Mouse (Mus musculus): Measurements from ENCODE around the gene Cdh23. TPM values are rescaled to one million over a fixed set of nuclear protein-coding genes. Genes with fewer than 3 reads are reported as not detected.

Gene Cdh23
- polyA plus RNA-seq, 1 experiment from 2014 or later = 0.72 TPM

DNA sequence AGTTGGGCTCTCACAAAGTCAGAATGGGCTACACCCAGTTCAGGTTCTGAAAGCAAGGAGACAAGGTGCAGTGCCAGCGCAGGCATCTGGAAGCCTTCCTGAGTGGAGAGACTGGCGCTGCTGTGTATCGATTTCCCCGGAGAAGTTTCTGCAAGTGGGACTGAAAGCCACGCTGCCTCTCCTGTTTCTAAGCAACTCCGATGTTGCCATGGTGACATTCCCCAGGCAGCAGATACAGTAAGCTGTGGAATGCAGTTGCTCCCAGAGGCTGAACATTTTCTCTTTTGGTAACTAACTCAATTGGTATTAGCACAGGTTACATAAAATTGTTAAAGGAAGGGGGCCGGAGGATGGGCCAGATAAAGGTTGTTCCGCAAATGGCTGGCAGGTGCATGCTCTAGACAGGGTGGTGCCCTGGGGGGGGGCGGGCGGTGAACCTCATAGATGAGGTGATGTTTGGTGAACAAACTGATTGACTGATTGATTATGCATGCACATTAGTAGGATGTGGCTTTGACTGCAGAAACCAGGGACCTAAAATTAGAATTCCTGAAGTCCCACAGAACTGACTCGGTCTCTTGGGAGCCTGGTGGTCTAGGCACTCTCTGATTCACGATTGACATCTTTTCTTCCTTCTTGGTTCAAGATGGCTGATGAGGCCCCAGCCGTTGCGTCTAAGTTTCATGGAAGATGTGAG is 410.5 kb downstream of the Cdh23 start:
- no peak; the same call in 1 of the 2 replicates for ATAC-seq (ENCODE audit: insufficient number of reproducible peaks, insufficient read depth, low FRiP score, low TSS enrichment, low read depth)
- H3K4me2 ChIP-seq = peak overlapping the region; percentile 44
- no peak overlapping the region for H3K4me3 ChIP-seq
- peak overlapping the region; percentile 78 for H3K27ac ChIP-seq
- 38% methylated on average over 14 of the region's 14 CpGs for WGBS
- peak overlapping the region; percentile 40; the same call in 1 of the 2 replicates for H3K9ac ChIP-seq
- H3K36me3 ChIP-seq = no peaks in the 10 kb centered on the region
- H3K9me3 ChIP-seq = no peaks in the 10 kb centered on the region
- peaks cover 79% of the 10 kb centered on the region for H3K4me1 ChIP-seq
- no peaks in the 10 kb centered on the region for H3K27me3 ChIP-seq

DNA sequence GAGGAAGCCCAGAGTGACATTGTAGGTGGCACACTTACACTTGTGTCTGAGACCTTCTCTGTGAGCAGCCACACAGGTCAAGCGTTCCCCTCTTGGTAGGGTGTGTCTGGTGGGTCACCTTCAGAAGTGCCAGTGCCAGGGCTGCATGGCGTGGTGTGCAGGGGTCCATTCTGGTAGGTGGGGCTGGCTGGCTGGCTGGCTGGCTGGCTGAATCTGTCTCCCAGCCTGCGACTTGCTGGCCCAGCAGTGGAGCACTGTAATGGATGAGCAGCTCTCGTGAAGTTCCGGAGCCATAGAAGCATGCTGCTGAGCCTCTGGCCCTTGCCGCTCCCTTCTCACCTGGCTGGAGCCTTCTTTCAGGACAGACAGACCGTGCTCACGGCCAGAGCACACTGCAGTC is 411.1 kb downstream of the Cdh23 start:
- Histone ChIP-seq H3K4me1 (peaks cover 80% of the 10 kb centered on the region), H3K9me3 (no peaks in the 10 kb centered on the region), H3K4me3 (no peak overlapping the region), H3K4me2 (peak overlapping the region; percentile 44), H3K36me3 (no peaks in the 10 kb centered on the region), H3K27ac (peak overlapping the region; percentile 78), H3K27me3 (no peaks in the 10 kb centered on the region), H3K9ac (peak overlapping the region; percentile 40; the same call in 1 of the 2 replicates)
- no peak for ATAC-seq (ENCODE audit: insufficient number of reproducible peaks, insufficient read depth, low FRiP score, low TSS enrichment, low read depth)
- 65% methylated on average over 8 of the region's 8 CpGs for WGBS

DNA sequence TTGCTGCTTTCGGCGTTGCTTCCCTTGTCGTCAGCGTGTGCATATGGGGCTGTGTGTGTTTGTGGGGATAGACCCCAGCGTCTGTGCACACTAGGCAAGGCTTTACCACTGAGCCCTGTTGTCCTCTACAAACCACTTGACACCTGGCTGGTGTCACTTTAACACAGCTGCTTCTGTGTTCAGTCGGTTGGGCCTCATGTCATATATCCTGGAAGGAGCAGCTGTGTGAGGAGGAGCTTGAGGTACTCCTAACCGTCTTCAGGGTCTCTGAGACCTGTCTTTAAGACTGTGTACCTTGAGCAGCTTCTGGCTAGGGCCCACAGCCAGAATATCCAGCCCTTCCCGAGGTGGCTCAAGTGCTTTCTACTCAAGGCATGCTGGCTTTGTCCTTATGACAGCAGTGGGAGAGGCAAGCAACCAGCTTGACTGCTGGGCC is 411.6 kb downstream of the Cdh23 start:
- H3K36me3 ChIP-seq = no peaks in the 10 kb centered on the region
- peak overlapping the region; percentile 78; the same call in 1 of the 2 replicates for H3K27ac ChIP-seq
- peaks cover 80% of the 10 kb centered on the region for H3K4me1 ChIP-seq
- H3K9ac ChIP-seq = peak overlapping the region; percentile 40; the same call in 1 of the 2 replicates
- ATAC-seq (ENCODE audit: insufficient number of reproducible peaks, insufficient read depth, low FRiP score, low TSS enrichment, low read depth) = no peak
- H3K9me3 ChIP-seq = no peaks in the 10 kb centered on the region
- no peaks in the 10 kb centered on the region for H3K27me3 ChIP-seq
- WGBS = 59% methylated on average over 8 of the region's 8 CpGs
- no peak overlapping the region for H3K4me3 ChIP-seq
- no peak overlapping the region; the same call in 1 of the 2 replicates for H3K4me2 ChIP-seq

DNA sequence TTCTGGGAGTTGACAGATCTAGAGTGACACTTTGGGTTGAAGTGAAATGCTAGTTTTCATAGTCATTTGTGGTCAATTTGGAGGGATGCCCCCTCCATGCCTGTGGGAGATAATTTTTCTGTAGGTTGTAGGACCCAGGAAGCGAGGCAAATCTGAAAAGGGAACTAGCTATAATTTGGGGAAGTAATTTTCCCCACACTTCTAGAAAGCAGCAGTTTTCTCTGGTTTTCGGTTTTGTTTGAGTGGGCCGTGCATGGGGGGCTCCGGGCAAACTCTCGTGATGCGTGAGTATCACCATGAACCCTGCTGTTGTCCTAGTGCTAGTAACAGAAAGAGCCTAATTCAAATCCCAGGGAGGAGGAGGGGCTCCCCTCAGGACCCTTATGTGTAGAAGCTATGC is 412.0 kb downstream of the Cdh23 start:
- H3K9ac ChIP-seq = peak overlapping the region; percentile 40; the same call in 1 of the 2 replicates
- no peak overlapping the region for H3K4me2 ChIP-seq
- no peak overlapping the region for H3K4me3 ChIP-seq
- ATAC-seq (ENCODE audit: insufficient number of reproducible peaks, insufficient read depth, low FRiP score, low TSS enrichment, low read depth) = no peak
- H3K36me3 ChIP-seq = no peaks in the 10 kb centered on the region
- H3K9me3 ChIP-seq = no peaks in the 10 kb centered on the region
- H3K27me3 ChIP-seq = no peaks in the 10 kb centered on the region
- H3K4me1 ChIP-seq = peaks cover 82% of the 10 kb centered on the region
- peak overlapping the region; percentile 78; the same call in 1 of the 2 replicates for H3K27ac ChIP-seq
- 72% methylated on average over 6 of the region's 6 CpGs for WGBS

DNA sequence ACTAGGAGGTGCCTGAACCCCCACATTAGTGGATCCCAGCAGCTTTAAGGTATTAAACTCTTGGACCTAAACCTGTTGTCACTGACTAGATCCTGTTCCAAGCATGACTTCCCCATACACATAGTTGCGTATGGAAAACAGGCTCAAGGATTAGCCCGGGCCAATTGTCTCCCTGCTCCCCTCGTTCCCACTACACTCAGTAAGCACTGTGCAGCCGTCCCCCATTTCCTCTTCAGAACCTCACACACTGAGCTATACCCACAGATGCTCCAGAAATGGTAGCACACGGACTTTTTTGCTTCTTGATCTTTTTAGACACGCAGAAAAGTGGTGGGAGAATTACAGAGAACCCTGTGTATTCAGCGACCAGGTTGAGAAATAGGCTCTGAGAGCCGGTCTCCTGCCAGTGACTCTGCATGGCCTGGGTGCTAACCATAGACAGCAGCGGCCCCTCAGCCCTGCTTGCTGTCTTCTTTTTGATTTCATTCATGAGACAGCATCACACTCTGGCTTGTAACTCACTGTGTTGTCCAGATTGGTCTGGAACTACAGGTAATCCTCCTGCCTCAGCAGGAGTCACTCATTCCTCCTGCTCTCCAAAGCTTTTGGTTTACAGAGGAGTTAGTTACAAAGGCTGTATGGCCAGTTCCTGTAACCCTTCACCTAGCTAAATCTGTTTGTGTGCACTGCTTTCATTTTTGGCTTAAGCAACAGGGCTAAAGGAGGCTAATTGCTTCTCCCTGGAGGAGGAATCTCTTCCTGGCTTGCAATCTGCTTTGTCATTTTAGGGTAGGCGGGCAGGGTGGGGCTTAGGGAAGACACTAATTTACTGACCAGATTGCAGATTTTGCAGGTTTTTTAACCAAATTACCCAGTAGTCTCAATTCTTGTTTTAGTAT is 413.9 kb downstream of the Cdh23 start:
- no peak for ATAC-seq (ENCODE audit: insufficient number of reproducible peaks, insufficient read depth, low FRiP score, low TSS enrichment, low read depth)
- 73% methylated on average over 10 of the region's 10 CpGs for WGBS
- Histone ChIP-seq H3K27me3 (no peaks in the 10 kb centered on the region), H3K36me3 (no peaks in the 10 kb centered on the region), H3K27ac (0 out of 2 replicates have a peak overlapping the region, but pooled peaks have one; percentile 11), H3K4me2 (no peak overlapping the region), H3K4me1 (peaks cover 86% of the 10 kb centered on the region), H3K9ac (no peak overlapping the region), H3K9me3 (no peaks in the 10 kb centered on the region), H3K4me3 (no peak overlapping the region)

DNA sequence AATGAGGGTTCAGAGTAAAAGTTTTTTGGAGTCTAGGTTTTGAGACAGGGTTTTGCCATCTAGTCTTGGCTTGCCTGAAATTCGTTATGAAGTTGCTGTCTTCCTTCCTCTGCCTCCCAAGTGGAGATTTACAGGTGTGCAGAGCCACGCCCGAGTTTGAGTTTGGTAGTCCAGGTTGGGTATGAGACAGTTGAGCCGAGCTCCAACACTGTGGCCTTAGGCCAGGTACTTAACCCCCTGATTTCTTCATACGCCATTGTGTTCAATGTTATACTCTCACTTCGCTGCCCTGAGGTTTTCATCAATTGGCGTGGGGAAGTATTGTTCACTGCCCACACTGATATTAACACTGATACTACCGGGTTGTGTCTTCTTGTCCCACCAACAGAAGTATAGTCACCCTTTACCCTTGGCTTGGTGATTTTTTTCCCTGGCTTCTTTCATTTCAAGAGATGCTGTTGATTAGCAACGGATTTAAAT is 414.7 kb downstream of the Cdh23 start:
- Histone ChIP-seq H3K9me3 (no peaks in the 10 kb centered on the region), H3K27ac (no peak overlapping the region), H3K27me3 (no peaks in the 10 kb centered on the region), H3K4me1 (peaks cover 84% of the 10 kb centered on the region), H3K36me3 (no peaks in the 10 kb centered on the region), H3K9ac (no peak overlapping the region), H3K4me3 (no peak overlapping the region), H3K4me2 (no peak overlapping the region)
- ATAC-seq (ENCODE audit: insufficient number of reproducible peaks, insufficient read depth, low FRiP score, low TSS enrichment, low read depth) = no peak
- WGBS = 84% methylated on average over 9 of the region's 9 CpGs

DNA sequence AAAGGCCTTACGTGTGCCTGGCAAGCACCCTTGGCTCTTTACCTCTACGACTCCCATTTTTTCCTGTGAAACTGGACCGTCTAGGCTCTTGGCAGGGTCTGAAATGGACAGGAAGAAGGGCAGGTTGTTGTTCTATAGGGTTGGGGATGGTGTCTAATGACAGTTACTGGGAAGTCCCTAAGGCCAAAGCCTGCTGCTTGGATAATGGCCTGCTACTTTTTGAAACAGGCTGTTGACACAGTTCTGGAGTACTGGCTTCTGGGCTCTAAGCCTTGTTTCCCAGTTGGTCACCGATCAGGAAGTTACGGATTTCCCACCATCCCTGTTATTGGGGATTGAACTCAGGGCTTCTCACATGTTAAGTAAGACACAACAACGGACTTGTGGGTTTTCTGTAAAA is 415.9 kb downstream of the Cdh23 start:
- Histone ChIP-seq H3K4me3 (no peak overlapping the region), H3K9me3 (no peaks in the 10 kb centered on the region), H3K4me1 (peaks cover 71% of the 10 kb centered on the region), H3K4me2 (no peak overlapping the region), H3K27me3 (no peaks in the 10 kb centered on the region), H3K9ac (no peak overlapping the region), H3K36me3 (no peaks in the 10 kb centered on the region), H3K27ac (peak overlapping the region; percentile 64; the same call in 1 of the 2 replicates)
- no peak for ATAC-seq (ENCODE audit: insufficient number of reproducible peaks, insufficient read depth, low FRiP score, low TSS enrichment, low read depth)
- 89% methylated on average over 6 of the region's 6 CpGs for WGBS

DNA sequence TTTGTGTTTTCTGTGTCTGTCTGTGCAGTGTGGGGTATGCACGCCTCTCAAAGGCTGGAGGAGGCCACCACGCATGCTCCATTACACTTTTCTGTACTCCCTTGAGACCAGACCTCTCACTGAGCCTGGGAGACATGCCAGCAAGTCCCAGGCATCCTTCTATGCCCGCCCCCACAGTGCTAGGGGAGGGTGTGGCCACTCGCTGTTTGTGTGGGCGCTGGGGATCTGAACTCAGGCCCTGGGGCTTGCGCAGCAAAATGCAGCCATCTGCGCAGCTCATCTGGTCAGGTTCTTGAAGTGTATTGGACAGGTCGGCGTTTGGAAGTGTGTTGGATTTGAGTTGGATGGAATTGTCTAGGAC is 416.4 kb downstream of the Cdh23 start:
- H3K36me3 ChIP-seq = no peaks in the 10 kb centered on the region
- no peaks in the 10 kb centered on the region for H3K9me3 ChIP-seq
- H3K4me2 ChIP-seq = peak overlapping the region; percentile 69; the same call in 1 of the 2 replicates
- H3K9ac ChIP-seq = no peak overlapping the region
- no peak for ATAC-seq (ENCODE audit: insufficient number of reproducible peaks, insufficient read depth, low FRiP score, low TSS enrichment, low read depth)
- no peak overlapping the region for H3K4me3 ChIP-seq
- H3K27ac ChIP-seq = peak overlapping the region; percentile 64
- H3K27me3 ChIP-seq = no peaks in the 10 kb centered on the region
- WGBS = 85% methylated on average over 9 of the region's 9 CpGs
- peaks cover 67% of the 10 kb centered on the region for H3K4me1 ChIP-seq

DNA sequence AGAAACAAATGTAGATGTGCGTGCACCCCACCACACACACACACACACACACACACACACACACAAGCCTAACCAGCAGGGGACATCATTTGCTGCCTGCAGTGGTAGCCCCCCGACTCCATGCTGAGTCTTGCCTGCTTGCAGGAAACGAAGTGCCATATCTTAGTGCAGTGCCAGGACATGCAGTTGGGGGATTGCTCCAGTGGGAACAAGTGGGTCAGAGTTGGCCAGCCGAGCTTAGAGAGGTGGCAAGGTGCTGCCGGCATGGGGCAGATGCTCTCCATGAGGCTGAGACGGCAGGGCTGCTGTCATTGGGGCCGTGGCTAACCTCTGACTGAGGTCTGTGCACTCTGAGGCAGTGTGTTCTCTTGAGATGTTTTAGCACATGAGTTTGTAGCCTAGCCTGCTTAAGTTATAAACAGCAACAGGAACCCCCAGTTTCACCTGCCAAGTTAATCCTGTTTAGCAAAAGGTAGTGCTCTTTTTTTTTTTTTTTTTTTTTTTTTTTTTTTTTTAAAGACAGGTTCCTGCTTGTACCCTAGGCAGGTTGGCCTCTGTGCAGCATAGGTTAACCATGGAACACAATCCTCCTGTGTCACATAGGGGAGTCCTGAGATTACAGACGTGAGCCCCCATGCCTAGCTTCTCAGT is 416.9 kb downstream of the Cdh23 start:
- Histone ChIP-seq H3K9me3 (no peaks in the 10 kb centered on the region), H3K4me3 (peak overlapping the region; percentile 72; the same call in 1 of the 2 replicates), H3K36me3 (no peaks in the 10 kb centered on the region), H3K27me3 (no peaks in the 10 kb centered on the region), H3K27ac (peak overlapping the region; percentile 64), H3K9ac (no peak overlapping the region; the same call in 1 of the 2 replicates), H3K4me1 (peaks cover 62% of the 10 kb centered on the region), H3K4me2 (peak overlapping the region; percentile 69)
- 62% methylated on average over 8 of the region's 8 CpGs for WGBS
- ATAC-seq (ENCODE audit: insufficient number of reproducible peaks, insufficient read depth, low FRiP score, low TSS enrichment, low read depth) = no peak

DNA sequence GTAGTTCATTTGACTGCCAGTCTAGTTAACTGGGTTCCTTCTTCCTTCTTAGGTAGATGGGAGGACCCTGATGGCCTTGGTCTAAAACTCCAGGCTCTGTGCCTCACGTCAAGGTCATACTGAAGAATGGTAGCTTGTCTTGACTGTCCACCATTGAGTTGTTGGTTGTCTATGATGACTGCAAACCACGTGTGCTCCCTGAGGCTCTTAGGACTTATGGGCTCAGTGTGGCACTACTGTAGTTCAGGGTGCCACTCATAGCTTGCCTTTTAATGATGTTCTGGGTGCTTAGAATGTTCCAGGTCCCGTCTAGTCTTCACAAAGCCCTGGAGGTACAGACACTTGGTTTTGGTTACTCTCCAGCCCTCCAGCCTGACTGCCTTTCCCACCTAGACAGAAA is 417.5 kb downstream of the Cdh23 start:
- ATAC-seq (ENCODE audit: insufficient number of reproducible peaks, insufficient read depth, low FRiP score, low TSS enrichment, low read depth) = no peak
- Histone ChIP-seq H3K4me2 (peak overlapping the region; percentile 69), H3K9me3 (no peaks in the 10 kb centered on the region), H3K9ac (peak overlapping the region; percentile 90), H3K27me3 (no peaks in the 10 kb centered on the region), H3K4me1 (peaks cover 56% of the 10 kb centered on the region), H3K27ac (peak overlapping the region; percentile 1; the same call in 1 of the 2 replicates), H3K4me3 (peak overlapping the region; percentile 72), H3K36me3 (no peaks in the 10 kb centered on the region)
- WGBS = 85% methylated on average over 3 of the region's 3 CpGs

DNA sequence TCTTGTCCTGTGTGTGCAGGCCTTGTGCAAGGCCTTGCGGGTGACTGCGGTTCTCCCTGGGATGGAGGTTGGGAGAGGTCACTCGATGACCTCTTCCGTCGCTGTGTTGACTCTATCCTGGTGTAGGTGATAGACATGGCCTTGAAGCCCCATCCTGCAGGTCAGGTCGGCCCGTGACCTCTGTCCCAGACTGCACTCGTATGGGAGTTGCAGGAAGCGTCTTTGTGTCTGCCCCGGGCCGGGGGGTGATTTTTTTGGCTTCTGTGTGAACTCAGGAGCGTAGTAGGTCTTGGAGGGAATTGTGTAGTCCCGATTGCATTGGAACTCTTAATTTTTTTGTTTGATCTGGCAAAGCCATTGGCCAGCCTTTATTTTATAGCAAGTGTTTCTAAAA is 418.3 kb downstream of the Cdh23 start:
- Histone ChIP-seq H3K4me3 (peak overlapping the region; percentile 72), H3K27ac (peak overlapping the region; percentile 91), H3K27me3 (no peaks in the 10 kb centered on the region), H3K36me3 (no peaks in the 10 kb centered on the region), H3K9me3 (no peaks in the 10 kb centered on the region), H3K9ac (peak overlapping the region; percentile 90), H3K4me2 (peak overlapping the region; percentile 69), H3K4me1 (peaks cover 51% of the 10 kb centered on the region)
- ATAC-seq (ENCODE audit: insufficient number of reproducible peaks, insufficient read depth, low FRiP score, low TSS enrichment, low read depth) = no peak
- 6% methylated on average over 13 of the region's 13 CpGs for WGBS

Measured in embryonic facial prominence, embryonic 13.5 days (tissue).